Mouse (Mus musculus): ENCODE measurements at regions not wholly inside any gene's neighbourhood (a gene's known extent, or its start where the extent isn't known, plus 50 kb on each side); places are given as distances from the start of the nearest gene placed in this dataset.
A peak's percentile ranks its signal among the peaks of the same experiment; 100 is the strongest.

GRCm38 (mm10) chr16:92903892-92904473 is 78.0 kb upstream of the Runx1 start:
- peak in 1 of 2 experiments; percentile 1 for DNase-seq (ENCODE audit: low spot score in 2 of 2)
- no peak overlapping the region for H3K4me3 ChIP-seq
- TF ChIP-seq CTCF (conservative IDR thresholded peaks at IDR 0.05) = no peak
- no peak overlapping the region for H3K27ac ChIP-seq

- H3K27ac ChIP-seq = no peak overlapping the region
- TF ChIP-seq CTCF (conservative IDR thresholded peaks at IDR 0.05) = no peak
- H3K4me3 ChIP-seq = no peak overlapping the region
- DNase-seq (ENCODE audit: low spot score in 2 of 2) = no peak
Observed at GRCm38 (mm10) chr16:92903486-92903885, 77.5 kb upstream of the Runx1 start.

DNA sequence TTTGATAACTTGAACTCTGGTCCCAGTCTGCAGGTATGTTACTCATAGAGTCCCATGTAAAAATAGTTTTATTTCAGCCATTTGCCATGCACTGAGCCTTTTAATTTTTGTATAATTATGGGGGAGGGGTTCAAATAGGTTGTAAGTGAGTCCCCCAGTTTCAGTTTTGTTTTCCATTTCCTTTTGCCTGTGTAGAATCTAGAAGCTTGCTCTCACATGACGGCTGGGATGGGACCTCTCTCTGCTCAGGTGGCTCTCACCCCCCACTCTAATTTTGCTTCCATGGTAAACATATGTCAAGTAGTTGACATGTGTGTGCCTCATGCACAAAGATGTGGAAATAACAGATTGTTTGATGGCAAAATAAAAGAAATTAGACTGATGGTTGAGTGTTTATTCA is 73.8 kb upstream of the Runx1 start:
- no peak for DNase-seq (ENCODE audit: low spot score in 2 of 2)
- H3K27ac ChIP-seq = no peak overlapping the region
- no peak overlapping the region for H3K4me3 ChIP-seq
- TF ChIP-seq CTCF (conservative IDR thresholded peaks at IDR 0.05) = no peak

DNA sequence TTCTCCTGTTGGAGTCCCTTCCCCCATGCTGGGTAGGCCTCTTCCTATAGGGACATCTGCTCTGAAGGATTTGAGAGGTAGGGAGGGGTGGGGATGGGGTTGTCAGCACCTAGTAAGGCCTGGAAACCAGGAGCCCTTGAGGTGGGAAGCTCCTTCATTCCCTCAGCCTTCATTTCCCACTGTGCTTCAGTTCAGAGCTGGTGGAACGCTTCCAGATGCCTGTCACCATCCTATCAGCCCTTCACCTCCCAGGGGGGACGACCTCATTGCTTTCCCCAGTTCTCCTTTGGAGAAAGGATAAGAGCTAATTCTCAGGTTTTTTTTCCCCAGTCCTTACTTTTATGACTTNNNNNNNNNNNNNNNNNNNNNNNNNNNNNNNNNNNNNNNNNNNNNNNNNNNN is 65.8 kb upstream of the Runx1 start:
- no peak for DNase-seq (ENCODE audit: low spot score in 2 of 2)
- H3K27ac ChIP-seq = no peak overlapping the region
- no peak overlapping the region for H3K4me3 ChIP-seq
- no peak for TF ChIP-seq CTCF (conservative IDR thresholded peaks at IDR 0.05)

GRCm38 (mm10) chr16:92890713-92891112 is 64.8 kb upstream of the Runx1 start:
- no peak for DNase-seq (ENCODE audit: low spot score in 2 of 2)
- Histone ChIP-seq H3K27ac (no peak overlapping the region), H3K4me3 (no peak overlapping the region)
- no peak for TF ChIP-seq CTCF (conservative IDR thresholded peaks at IDR 0.05)

DNA sequence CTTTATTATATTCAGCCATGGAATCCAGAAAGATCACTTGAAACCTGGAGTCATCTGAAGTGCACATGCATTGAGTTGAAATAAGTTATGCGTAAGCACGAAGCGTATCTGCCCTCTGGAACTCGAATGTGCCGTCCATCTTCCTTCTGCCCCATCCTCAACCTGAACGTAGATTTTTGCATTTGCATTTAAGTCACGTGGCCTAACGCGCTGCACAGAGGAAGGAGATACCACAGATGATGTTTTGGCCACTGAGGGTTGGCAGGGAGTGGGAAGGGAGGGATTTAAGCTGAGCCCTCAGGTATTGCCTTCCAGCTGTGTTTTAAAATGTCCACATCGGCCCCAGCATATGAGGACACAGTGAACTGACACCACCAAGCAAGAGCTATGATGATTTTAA is 63.6 kb upstream of the Runx1 start:
- no peak overlapping the region for H3K27ac ChIP-seq
- TF ChIP-seq CTCF (conservative IDR thresholded peaks at IDR 0.05) = no peak
- no peak for DNase-seq (ENCODE audit: low spot score in 2 of 2)

GRCm38 (mm10) chr16:92886226-92886625 is 60.3 kb upstream of the Runx1 start:
- no peak overlapping the region for H3K27ac ChIP-seq
- no peak for TF ChIP-seq CTCF (conservative IDR thresholded peaks at IDR 0.05)
- no peak overlapping the region for H3K4me3 ChIP-seq
- DNase-seq (ENCODE audit: low spot score in 2 of 2) = no peak

More for the DNA sequence above, 63.6 kb upstream of the Runx1 start:
- H3K4me3 ChIP-seq = no peak overlapping the region

- Histone ChIP-seq H3K4me3 (no peak overlapping the region), H3K27ac (no peak overlapping the region)
- DNase-seq (ENCODE audit: low spot score in 2 of 2) = no peak
- TF ChIP-seq CTCF (conservative IDR thresholded peaks at IDR 0.05) = no peak
Observed at GRCm38 (mm10) chr16:92883821-92884272, 57.9 kb upstream of the Runx1 start.

- no peak for DNase-seq (ENCODE audit: low spot score in 2 of 2)
- Histone ChIP-seq H3K4me3 (no peak overlapping the region), H3K27ac (no peak overlapping the region)
- no peak for TF ChIP-seq CTCF (conservative IDR thresholded peaks at IDR 0.05)
Observed at GRCm38 (mm10) chr16:92880356-92881043, 54.6 kb upstream of the Runx1 start.

DNA sequence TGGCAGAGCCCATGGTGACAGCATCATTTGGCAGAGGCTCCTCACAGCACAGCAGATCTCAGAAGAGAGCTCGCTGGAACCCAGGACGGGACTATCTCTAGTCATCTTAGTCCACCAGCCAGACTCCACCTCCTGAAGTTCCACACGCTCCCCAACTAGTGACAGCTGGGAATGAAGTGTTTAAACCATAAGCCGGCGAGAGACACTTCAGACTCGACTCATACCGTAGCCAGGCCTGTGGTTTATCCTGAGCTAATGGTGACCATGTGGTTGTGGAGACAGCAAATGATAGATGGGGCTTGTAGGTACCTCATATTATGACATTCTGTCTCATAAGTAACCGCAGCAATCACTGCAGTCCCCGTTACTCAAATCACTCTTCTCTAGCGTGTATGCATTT is 52.1 kb upstream of the Runx1 start:
- Histone ChIP-seq H3K4me3 (no peak overlapping the region), H3K27ac (no peak overlapping the region)
- TF ChIP-seq CTCF (conservative IDR thresholded peaks at IDR 0.05) = no peak
- no peak for DNase-seq (ENCODE audit: low spot score in 2 of 2)

Small RNAs in the stretch of these regions (microRNA-seq; reads per million reads assigned to microRNA genes)
- 0 reads per million in 2 experiments for gene Gm28003
- gene Mir802 = 0 reads per million in 2 experiments

Data from layer of hippocampus, adult 2 months (tissue).